Mouse (Mus musculus) small intestine, adult 2 months (tissue): ENCODE measurements around the gene Atl3.

Experiments
- CTCF ChIP-seq: fragments of 200-500 bp; IDR thresholded peaks from 2 replicates; pipeline ENCODE4 v1.5.1; 2012; ENCODE audit warnings: low read depth, mild to moderate bottlenecking, control low read depth, inconsistent platforms, low read length, moderate library complexity, mixed read lengths; ENCODE audit not compliant: insufficient replicate concordance, insufficient read length; ENCODE audit errors: extremely low read depth
- POLR2A ChIP-seq: fragments of 200-500 bp; IDR thresholded peaks from 2 replicates; pipeline ENCODE4 v1.6.1; 2012; ENCODE audit warnings: low read depth, mild to moderate bottlenecking, control low read depth, inconsistent platforms, low read length, moderate library complexity

GRCm38 (mm10) chr19:7482266-7482598, 11.6 kb upstream of the Atl3 start:
- TF ChIP-seq POLR2A, result no peak
- TF ChIP-seq CTCF, result no peak
